Mouse (Mus musculus): ENCODE measurements around the gene Lrrc26. TPM values are rescaled to one million over a fixed set of nuclear protein-coding genes. Genes with fewer than 3 reads are reported as not detected.

The Lrrc26 gene
- polyA plus RNA-seq, 1 experiment from 2014 or later: 0.89 TPM

- Histone ChIP-seq H3K9me3 (replicated peaks; ENCODE audit: control insufficient read depth, low read length) (no peaks in the 10 kb centered on the region), H3K4me2 (ENCODE audit: low read depth, low read length) (no peak overlapping the region), H3K27ac (ENCODE audit: low read length) (no peak overlapping the region), H3K9ac (ENCODE audit: low read length) (no peak overlapping the region), H3K27me3 (ENCODE audit: control insufficient read depth, insufficient read depth, low read length) (peaks cover 49% of the 10 kb centered on the region), H3K4me1 (ENCODE audit: control insufficient read depth, insufficient read depth, low read length) (0 out of 2 replicates have a peak, but pooled peaks cover 3% of the 10 kb centered on the region), H3K4me3 (ENCODE audit: low read length) (no peak overlapping the region), H3K36me3 (ENCODE audit: control insufficient read depth, insufficient read depth) (no peaks in the 10 kb centered on the region)
- 69% methylated on average over 7 of the region's 7 CpGs for WGBS
- ATAC-seq (replicated peaks; ENCODE audit: extremely low read depth, insufficient read depth, low FRiP score): no peak
Measured at GRCm38 (mm10) chr2:25303931-25304656, 14.4 kb downstream of the Lrrc26 start.

- peak overlapping the region; percentile 35; the same call in 1 of the 2 replicates for H3K9ac ChIP-seq (ENCODE audit: low read length)
Measured at GRCm38 (mm10) chr2:25304657-25305541, 15.2 kb downstream of the Lrrc26 start.

GRCm38 (mm10) chr2:25305587-25306359 is 16.1 kb downstream of the Lrrc26 start:
- H3K27ac ChIP-seq (ENCODE audit: low read length): no peak overlapping the region
- 45% methylated on average over 14 of the region's 14 CpGs for WGBS
- 0 out of 2 replicates have a peak, but pooled peaks cover 3% of the 10 kb centered on the region for H3K4me1 ChIP-seq (ENCODE audit: control insufficient read depth, insufficient read depth, low read length)
- no peaks in the 10 kb centered on the region for H3K36me3 ChIP-seq (ENCODE audit: control insufficient read depth, insufficient read depth)
- no peaks in the 10 kb centered on the region for H3K9me3 ChIP-seq (replicated peaks; ENCODE audit: control insufficient read depth, low read length)
- peaks cover 55% of the 10 kb centered on the region for H3K27me3 ChIP-seq (ENCODE audit: control insufficient read depth, insufficient read depth, low read length)
- ATAC-seq (replicated peaks; ENCODE audit: extremely low read depth, insufficient read depth, low FRiP score): no peak
- H3K4me2 ChIP-seq (ENCODE audit: low read depth, low read length): no peak overlapping the region
- no peak overlapping the region for H3K9ac ChIP-seq (ENCODE audit: low read length)
- H3K4me3 ChIP-seq (ENCODE audit: low read length): no peak overlapping the region; the same call in 1 of the 2 replicates

More at GRCm38 (mm10) chr2:25304657-25305541, 15.2 kb downstream of the Lrrc26 start:
- Histone ChIP-seq H3K4me3 (ENCODE audit: low read length) (peak overlapping the region; percentile 51), H3K36me3 (ENCODE audit: control insufficient read depth, insufficient read depth) (no peaks in the 10 kb centered on the region), H3K4me1 (ENCODE audit: control insufficient read depth, insufficient read depth, low read length) (0 out of 2 replicates have a peak, but pooled peaks cover 3% of the 10 kb centered on the region), H3K4me2 (ENCODE audit: low read depth, low read length) (peak overlapping the region; percentile 80), H3K9me3 (replicated peaks; ENCODE audit: control insufficient read depth, low read length) (no peaks in the 10 kb centered on the region), H3K27me3 (ENCODE audit: control insufficient read depth, insufficient read depth, low read length) (peaks cover 49% of the 10 kb centered on the region), H3K27ac (ENCODE audit: low read length) (no peak overlapping the region)
- ATAC-seq (replicated peaks; ENCODE audit: extremely low read depth, insufficient read depth, low FRiP score): no peak
- 3% methylated on average over 43 of the region's 45 CpGs for WGBS

- no peak for ATAC-seq (replicated peaks; ENCODE audit: extremely low read depth, insufficient read depth, low FRiP score)
- no peaks in the 10 kb centered on the region for H3K9me3 ChIP-seq (replicated peaks; ENCODE audit: control insufficient read depth, low read length)
- no peak overlapping the region for H3K27ac ChIP-seq (ENCODE audit: low read length)
- peaks cover 68% of the 10 kb centered on the region for H3K27me3 ChIP-seq (ENCODE audit: control insufficient read depth, insufficient read depth, low read length)
- H3K4me3 ChIP-seq (ENCODE audit: low read length): no peak overlapping the region
- H3K4me2 ChIP-seq (ENCODE audit: low read depth, low read length): no peak overlapping the region
- no peak overlapping the region for H3K9ac ChIP-seq (ENCODE audit: low read length)
- no peaks in the 10 kb centered on the region for H3K36me3 ChIP-seq (ENCODE audit: control insufficient read depth, insufficient read depth)
- WGBS: 48% methylated on average over 10 of the region's 10 CpGs
- H3K4me1 ChIP-seq (ENCODE audit: control insufficient read depth, insufficient read depth, low read length): no peaks in the 10 kb centered on the region
Measured at GRCm38 (mm10) chr2:25310180-25310579, 20.5 kb downstream of the Lrrc26 start.

- 2% methylated on average over 22 of the region's 22 CpGs for WGBS
- Histone ChIP-seq H3K36me3 (ENCODE audit: control insufficient read depth, insufficient read depth) (no peaks in the 10 kb centered on the region), H3K27ac (ENCODE audit: low read length) (no peak overlapping the region), H3K9ac (ENCODE audit: low read length) (no peak overlapping the region), H3K4me2 (ENCODE audit: low read depth, low read length) (no peak overlapping the region), H3K9me3 (replicated peaks; ENCODE audit: control insufficient read depth, low read length) (no peaks in the 10 kb centered on the region), H3K4me3 (ENCODE audit: low read length) (no peak overlapping the region), H3K27me3 (ENCODE audit: control insufficient read depth, insufficient read depth, low read length) (peaks cover 60% of the 10 kb centered on the region), H3K4me1 (ENCODE audit: control insufficient read depth, insufficient read depth, low read length) (no peaks in the 10 kb centered on the region)
- ATAC-seq (replicated peaks; ENCODE audit: extremely low read depth, insufficient read depth, low FRiP score): no peak
Measured at GRCm38 (mm10) chr2:25310969-25311368, 21.3 kb downstream of the Lrrc26 start.

GRCm38 (mm10) chr2:25311491-25311891 is 21.8 kb downstream of the Lrrc26 start:
- Histone ChIP-seq H3K4me2 (ENCODE audit: low read depth, low read length) (no peak overlapping the region), H3K27ac (ENCODE audit: low read length) (no peak overlapping the region), H3K4me3 (ENCODE audit: low read length) (no peak overlapping the region), H3K9ac (ENCODE audit: low read length) (no peak overlapping the region), H3K27me3 (ENCODE audit: control insufficient read depth, insufficient read depth, low read length) (peaks cover 58% of the 10 kb centered on the region), H3K36me3 (ENCODE audit: control insufficient read depth, insufficient read depth) (no peaks in the 10 kb centered on the region), H3K9me3 (replicated peaks; ENCODE audit: control insufficient read depth, low read length) (no peaks in the 10 kb centered on the region), H3K4me1 (ENCODE audit: control insufficient read depth, insufficient read depth, low read length) (no peaks in the 10 kb centered on the region)
- WGBS: 4% methylated on average over 11 of the region's 11 CpGs
- ATAC-seq (replicated peaks; ENCODE audit: extremely low read depth, insufficient read depth, low FRiP score): no peak

- H3K9me3 ChIP-seq (replicated peaks; ENCODE audit: control insufficient read depth, low read length): no peaks in the 10 kb centered on the region
- H3K9ac ChIP-seq (ENCODE audit: low read length): no peak overlapping the region
- WGBS: 7% methylated on average over 31 of the region's 31 CpGs
- H3K4me1 ChIP-seq (ENCODE audit: control insufficient read depth, insufficient read depth, low read length): no peaks in the 10 kb centered on the region
- no peak overlapping the region for H3K27ac ChIP-seq (ENCODE audit: low read length)
- no peak for ATAC-seq (replicated peaks; ENCODE audit: extremely low read depth, insufficient read depth, low FRiP score)
- H3K4me3 ChIP-seq (ENCODE audit: low read length): peak overlapping the region; percentile 33
- no peaks in the 10 kb centered on the region for H3K36me3 ChIP-seq (ENCODE audit: control insufficient read depth, insufficient read depth)
- peak overlapping the region; percentile 57 for H3K4me2 ChIP-seq (ENCODE audit: low read depth, low read length)
- peaks cover 41% of the 10 kb centered on the region for H3K27me3 ChIP-seq (ENCODE audit: control insufficient read depth, insufficient read depth, low read length)
Measured at GRCm38 (mm10) chr2:25318119-25318966, 28.6 kb downstream of the Lrrc26 start.
